Mouse (Mus musculus): ENCODE data around the gene Map3k6. TPM values are rescaled to one million over a fixed set of nuclear protein-coding genes. Genes with fewer than 3 reads are reported as not detected.

The Map3k6 gene
- polyA plus RNA-seq (2012; rRNA removed): 2.6 and 3.4 TPM in 2 replicates

GRCm38 (mm10) chr4:133240490-133240921 is at the start of gene Map3k6:
Map3k6 (plus strand) TSS chr4:133240818.

GRCm38 (mm10) chr4:133211751-133212561 is 28.7 kb upstream of the Map3k6 start, which contains the start of the genes Cd164l2 and Gpr3:
Cd164l2 (plus strand) TSS chr4:133212131.
Gpr3 (minus strand) TSS chr4:133212536.

DNA sequence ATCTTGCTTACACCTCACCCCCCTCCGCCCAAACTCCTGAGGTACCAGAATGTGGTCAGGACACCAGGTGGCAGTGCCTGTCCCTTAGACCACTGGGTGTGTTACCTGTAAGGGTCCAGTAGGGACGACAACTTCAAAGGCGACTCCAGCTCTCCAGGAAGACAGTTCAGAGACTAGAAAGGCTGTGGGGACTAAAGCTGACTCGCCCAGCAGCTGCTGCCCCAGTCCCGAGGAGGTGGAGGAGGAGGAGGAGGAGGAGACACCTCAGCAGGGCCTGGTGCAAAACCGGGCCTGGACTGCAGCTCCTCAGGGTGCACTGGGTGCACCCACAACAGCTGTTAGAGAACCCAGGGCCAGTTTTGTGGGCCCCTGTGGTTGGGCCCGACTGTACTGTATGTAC is 22.3 kb downstream of the Map3k6 start, which contains the start of gene Sytl1:
Sytl1 (minus strand) TSS at position 232 of the 400 bp plus-strand sequence.

DNA sequence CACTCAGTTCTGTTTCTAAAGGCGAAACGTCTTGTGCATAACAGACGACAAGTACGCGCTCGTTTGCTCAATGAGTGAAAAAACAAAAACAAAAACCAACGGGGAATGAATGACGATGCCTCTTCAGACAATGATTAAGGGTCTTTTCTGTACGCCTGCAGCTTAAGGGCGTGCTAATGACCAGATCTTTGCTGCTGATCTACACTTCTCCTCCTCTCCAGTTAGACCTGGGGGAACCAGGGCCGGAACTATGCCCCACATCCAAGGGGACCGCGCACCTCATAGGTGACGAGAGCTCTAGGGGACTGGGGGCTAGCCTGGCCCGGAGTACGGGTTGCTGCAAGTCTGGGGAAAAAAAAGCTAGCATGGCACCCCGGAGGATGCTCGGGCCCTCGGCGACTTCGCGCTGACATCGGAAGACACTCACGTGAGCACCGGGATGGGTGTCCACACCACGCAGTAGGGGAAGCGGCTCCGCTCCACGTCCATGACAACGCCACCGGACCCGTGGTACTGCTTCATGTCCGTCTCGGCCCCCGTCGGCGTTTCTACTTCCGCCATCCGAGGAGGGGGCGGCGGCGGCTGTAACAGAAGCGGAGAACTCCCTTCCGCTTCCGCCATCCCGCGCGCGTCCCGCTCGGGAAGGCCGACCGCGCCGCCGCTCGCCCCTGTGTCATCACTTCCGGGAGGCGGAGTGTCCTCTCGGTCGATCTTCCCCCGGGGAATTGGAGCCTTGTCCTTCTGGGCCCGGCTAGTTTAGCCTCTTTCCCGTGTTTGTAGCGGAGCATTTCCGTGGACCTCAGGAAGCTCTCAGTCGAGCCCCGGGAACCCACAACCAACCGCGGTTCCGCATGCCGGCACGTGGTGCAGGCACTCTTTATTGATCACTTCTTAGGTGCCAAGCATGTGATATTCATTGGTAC is 36.7 kb downstream of the Map3k6 start, which contains the start of gene Tmem222:
Tmem222 (minus strand) TSS at position 689 of the 923 bp plus-strand sequence.

Other genes starting within 250 kb of the Map3k6 start
- gene Ahdc1, start 229.6 kb upstream of the Map3k6 start, polyA plus RNA-seq (2012; rRNA removed): 17.2 and 18.6 TPM in 2 replicates
- 20.0 and 37.5 TPM in 2 replicates for gene Wasf2, start 110.3 kb upstream of the Map3k6 start, polyA plus RNA-seq (2012; rRNA removed)
- 0.77 and 1.1 TPM in 2 replicates for gene Cd164l2, start 28.7 kb upstream of the Map3k6 start, polyA plus RNA-seq (2012; rRNA removed)
- gene Gpr3, start 28.3 kb upstream of the Map3k6 start, polyA plus RNA-seq (2012; rRNA removed): 0.22 and 0.66 TPM in 2 replicates
- 1.3 and 1.4 TPM in 2 replicates for gene Sytl1, start 22.3 kb downstream of the Map3k6 start, polyA plus RNA-seq (2012; rRNA removed)
- 69.7 and 91.3 TPM in 2 replicates for gene Tmem222, start 37.0 kb downstream of the Map3k6 start, polyA plus RNA-seq (2012; rRNA removed)
- gene Wdtc1, start 112.7 kb downstream of the Map3k6 start, polyA plus RNA-seq (2012; rRNA removed): 24.7 and 27.9 TPM in 2 replicates
- gene Slc9a1, start 128.9 kb downstream of the Map3k6 start, polyA plus RNA-seq (2012; rRNA removed): 22.0 and 22.8 TPM in 2 replicates
- 0.19 and 0.42 TPM in 2 replicates for gene Tent5b, start 239.3 kb downstream of the Map3k6 start, polyA plus RNA-seq (2012; rRNA removed)